Mouse (Mus musculus) heart, postnatal 4 days (tissue): ENCODE measurements around the gene Dcp1b. TPM values are rescaled to one million over a fixed set of nuclear protein-coding genes. Genes with fewer than 3 reads are reported as not detected.

Experiments used
- DNase-seq: peaks from one replicate; pipeline ENCODE4 v3.0.0; 2021
- total RNA-seq, 2 experiments: library from RNA; stranded (reverse); gene quantifications; 2 replicates each; pipeline ENCODE4 v1.2.3; 2021

The Dcp1b gene
- total RNA-seq, 2 experiments from 2014 or later = 4.4 to 4.5 TPM

- peak; percentile 61 for DNase-seq
Measured at GRCm38 (mm10) chr6:119233066-119233465, 58.0 kb downstream of the Dcp1b start.

- no peak for DNase-seq
Measured at GRCm38 (mm10) chr6:119235441-119235840, 60.4 kb downstream of the Dcp1b start.

- no peak for DNase-seq
Measured at GRCm38 (mm10) chr6:119236241-119236640, 61.2 kb downstream of the Dcp1b start, which contains the start of gene Cacna2d4. TSS of gene Cacna2d4 (plus strand) at chr6:119236526.

GRCm38 (mm10) chr6:119237427-119237989, 62.5 kb downstream of the Dcp1b start:
- DNase-seq = peak; percentile 76

- DNase-seq = no peak
Measured at GRCm38 (mm10) chr6:119239341-119240005, 64.4 kb downstream of the Dcp1b start.

- DNase-seq = no peak
Measured at GRCm38 (mm10) chr6:119240256-119240655, 65.2 kb downstream of the Dcp1b start.

- DNase-seq = no peak
Measured at GRCm38 (mm10) chr6:119240871-119241705, 66.0 kb downstream of the Dcp1b start.

GRCm38 (mm10) chr6:119246082-119246481, 71.0 kb downstream of the Dcp1b start:
- DNase-seq = no peak

GRCm38 (mm10) chr6:119248578-119248977, 73.5 kb downstream of the Dcp1b start:
- DNase-seq = no peak

- DNase-seq = no peak
Measured at GRCm38 (mm10) chr6:119249726-119250125, 74.7 kb downstream of the Dcp1b start.

GRCm38 (mm10) chr6:119251704-119252103, 76.7 kb downstream of the Dcp1b start:
- no peak for DNase-seq

Other genes with a start within 250 kb of the Dcp1b start
- gene Cacna1c, start 21.2 kb downstream of the Dcp1b start, total RNA-seq = 100 to 1,000 TPM; 233 to 249 TPM
- not detected for gene Cacna2d4, start 61.3 kb downstream of the Dcp1b start, total RNA-seq
- gene Lrtm2, start 155.5 kb downstream of the Dcp1b start, total RNA-seq = under 1 TPM; 0.09 to 0.79 TPM
- 10 to 100 TPM; 55.5 to 55.7 TPM for gene Adipor2, start 242.5 kb downstream of the Dcp1b start, total RNA-seq